Mouse (Mus musculus): Measurements from ENCODE around the gene Slc41a3. TPM values are rescaled to one million over a fixed set of nuclear protein-coding genes. Genes with fewer than 3 reads are reported as not detected.

Gene Slc41a3
- 5.5 and 7.3 TPM in 2 replicates for polyA plus RNA-seq (2014; fragmentation: Nextera tagmentation; extraction: Ambion mirVana)

DNA sequence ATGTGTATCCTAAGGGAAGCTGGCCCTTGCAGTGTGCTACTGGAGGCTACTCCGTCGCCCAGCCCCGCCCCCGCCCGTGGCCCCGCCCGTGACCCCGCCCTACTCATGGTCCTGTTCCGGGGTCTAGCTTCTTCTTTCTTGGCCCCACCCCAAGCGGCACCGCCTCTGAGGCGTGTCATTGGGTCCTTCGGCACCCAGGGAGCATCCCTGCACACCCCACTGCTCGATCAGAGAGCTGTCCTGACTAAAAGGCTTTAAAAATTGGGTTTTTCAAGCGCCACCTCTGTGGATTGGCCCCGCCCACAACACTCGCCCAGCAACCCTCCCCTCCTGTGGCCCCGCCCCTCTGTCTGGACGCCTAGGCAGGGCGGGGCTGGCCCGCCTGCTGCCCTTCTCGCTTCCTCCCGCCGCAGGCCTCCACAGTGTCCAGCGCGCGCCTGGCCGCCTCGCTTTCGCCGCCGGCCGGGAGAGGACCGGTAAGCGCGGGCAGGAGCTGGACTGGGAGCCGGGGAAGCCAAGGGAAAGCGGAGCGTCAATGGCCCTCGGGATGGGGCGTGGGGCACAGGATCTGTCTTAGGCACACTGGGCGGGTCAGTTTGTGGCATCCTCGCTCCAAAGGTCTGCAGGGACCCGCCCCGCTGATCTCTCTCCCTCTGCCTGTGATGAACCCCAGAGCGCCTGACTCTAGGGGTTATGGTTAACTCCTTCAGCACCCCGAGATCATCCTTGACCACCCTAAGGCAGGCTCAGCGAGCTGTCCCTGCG is at the start of gene Slc41a3:
Gene Slc41a3 (plus strand): TSS at position 193 of the 765 bp plus-strand sequence.
- Histone ChIP-seq H3K4me2 (replicated peaks; ENCODE audit: low read depth, low read length) (peak within 1 kb of the TSS; percentile 82), H3K9ac (replicated peaks; ENCODE audit: low read depth, low read length) (peak within 1 kb of the TSS; percentile 19; the same call in 1 of the 2 replicates), H3K4me3 (ENCODE audit: low read depth, low read length) (peak within 1 kb of the TSS; percentile 53), H3K36me3 (ENCODE audit: control insufficient read depth, insufficient read depth, low read length) (no peaks in the 10 kb centered on the region), H3K4me1 (ENCODE audit: control insufficient read depth, insufficient read depth, low read length) (0 out of 2 replicates have a peak, but pooled peaks cover 2% of the 10 kb centered on the region), H3K9me3 (ENCODE audit: control insufficient read depth, low read depth, low read length) (no peaks in the 10 kb centered on the region), H3K27ac (ENCODE audit: low read length) (peak within 1 kb of the TSS; percentile 15; the same call in 1 of the 2 replicates), H3K27me3 (ENCODE audit: control insufficient read depth, insufficient read depth, low read length) (no peaks in the 10 kb centered on the region)
- under 1% methylated on average over 49 of the region's 49 CpGs for WGBS
- ATAC-seq (ENCODE audit: insufficient number of reproducible peaks, insufficient read depth, low FRiP score, low read depth): peak; percentile 92

DNA sequence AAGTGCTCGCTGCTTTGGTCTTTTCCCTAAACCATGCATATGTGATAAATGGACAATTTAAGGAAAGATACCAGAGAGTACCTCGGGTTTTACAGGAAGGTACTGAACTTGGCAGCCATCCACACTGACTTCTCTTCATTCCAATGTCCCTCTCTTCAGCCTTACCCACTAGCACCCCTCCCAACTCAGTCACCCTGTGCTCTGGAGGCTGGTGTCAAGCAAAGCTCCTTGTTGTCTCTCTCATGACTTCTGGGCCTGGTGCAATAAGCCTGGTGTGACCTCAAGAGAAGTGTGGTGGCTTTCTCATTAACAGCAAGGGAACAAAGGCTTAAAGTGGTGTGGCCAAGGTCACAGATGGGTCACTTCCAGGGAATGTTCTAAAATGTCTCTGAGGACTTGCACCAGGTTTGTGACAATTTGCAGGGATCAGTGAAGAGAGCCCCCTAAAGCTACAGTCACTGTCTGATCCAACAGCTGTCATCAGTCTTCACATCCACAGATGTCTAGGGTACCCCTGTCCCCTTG is 47.9 kb upstream of the Slc41a3 start:
- 38% methylated on average over 2 of the region's 2 CpGs for WGBS
- H3K9ac ChIP-seq (replicated peaks; ENCODE audit: low read depth, low read length): no peak overlapping the region
- H3K4me1 ChIP-seq (ENCODE audit: control insufficient read depth, insufficient read depth, low read length): no peaks in the 10 kb centered on the region
- no peaks in the 10 kb centered on the region for H3K9me3 ChIP-seq (ENCODE audit: control insufficient read depth, low read depth, low read length)
- no peaks in the 10 kb centered on the region for H3K36me3 ChIP-seq (ENCODE audit: control insufficient read depth, insufficient read depth, low read length)
- H3K4me2 ChIP-seq (replicated peaks; ENCODE audit: low read depth, low read length): no peak overlapping the region
- no peaks in the 10 kb centered on the region for H3K27me3 ChIP-seq (ENCODE audit: control insufficient read depth, insufficient read depth, low read length)
- ATAC-seq (ENCODE audit: insufficient number of reproducible peaks, insufficient read depth, low FRiP score, low read depth): no peak
- H3K4me3 ChIP-seq (ENCODE audit: low read depth, low read length): no peak overlapping the region
- no peak overlapping the region for H3K27ac ChIP-seq (ENCODE audit: low read length)

DNA sequence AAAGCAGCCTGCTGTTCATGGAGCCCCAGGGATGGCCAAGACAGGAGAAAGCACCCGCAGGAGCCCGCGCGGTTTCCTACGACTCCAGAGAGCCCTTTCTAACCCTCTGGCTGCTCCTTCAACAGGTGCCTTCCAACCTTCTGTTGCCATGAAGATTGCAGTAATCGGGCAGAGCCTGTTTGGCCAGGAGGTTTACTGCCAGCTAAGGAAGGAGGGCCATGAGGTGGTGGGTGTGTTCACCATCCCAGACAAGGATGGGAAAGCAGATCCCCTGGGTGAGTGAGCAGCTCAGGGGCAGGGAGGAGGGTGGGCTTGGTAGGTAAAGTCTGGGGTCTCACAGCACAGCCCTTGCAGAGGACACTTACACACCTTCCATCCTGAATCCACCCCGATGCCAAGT is 47.4 kb upstream of the Slc41a3 start:
- 83% methylated on average over 7 of the region's 7 CpGs for WGBS
- H3K27ac ChIP-seq (ENCODE audit: low read length): no peak overlapping the region
- no peaks in the 10 kb centered on the region for H3K9me3 ChIP-seq (ENCODE audit: control insufficient read depth, low read depth, low read length)
- no peak overlapping the region for H3K4me3 ChIP-seq (ENCODE audit: low read depth, low read length)
- H3K36me3 ChIP-seq (ENCODE audit: control insufficient read depth, insufficient read depth, low read length): no peaks in the 10 kb centered on the region
- no peaks in the 10 kb centered on the region for H3K4me1 ChIP-seq (ENCODE audit: control insufficient read depth, insufficient read depth, low read length)
- H3K9ac ChIP-seq (replicated peaks; ENCODE audit: low read depth, low read length): no peak overlapping the region
- ATAC-seq (ENCODE audit: insufficient number of reproducible peaks, insufficient read depth, low FRiP score, low read depth): no peak
- H3K27me3 ChIP-seq (ENCODE audit: control insufficient read depth, insufficient read depth, low read length): no peaks in the 10 kb centered on the region
- H3K4me2 ChIP-seq (replicated peaks; ENCODE audit: low read depth, low read length): no peak overlapping the region

DNA sequence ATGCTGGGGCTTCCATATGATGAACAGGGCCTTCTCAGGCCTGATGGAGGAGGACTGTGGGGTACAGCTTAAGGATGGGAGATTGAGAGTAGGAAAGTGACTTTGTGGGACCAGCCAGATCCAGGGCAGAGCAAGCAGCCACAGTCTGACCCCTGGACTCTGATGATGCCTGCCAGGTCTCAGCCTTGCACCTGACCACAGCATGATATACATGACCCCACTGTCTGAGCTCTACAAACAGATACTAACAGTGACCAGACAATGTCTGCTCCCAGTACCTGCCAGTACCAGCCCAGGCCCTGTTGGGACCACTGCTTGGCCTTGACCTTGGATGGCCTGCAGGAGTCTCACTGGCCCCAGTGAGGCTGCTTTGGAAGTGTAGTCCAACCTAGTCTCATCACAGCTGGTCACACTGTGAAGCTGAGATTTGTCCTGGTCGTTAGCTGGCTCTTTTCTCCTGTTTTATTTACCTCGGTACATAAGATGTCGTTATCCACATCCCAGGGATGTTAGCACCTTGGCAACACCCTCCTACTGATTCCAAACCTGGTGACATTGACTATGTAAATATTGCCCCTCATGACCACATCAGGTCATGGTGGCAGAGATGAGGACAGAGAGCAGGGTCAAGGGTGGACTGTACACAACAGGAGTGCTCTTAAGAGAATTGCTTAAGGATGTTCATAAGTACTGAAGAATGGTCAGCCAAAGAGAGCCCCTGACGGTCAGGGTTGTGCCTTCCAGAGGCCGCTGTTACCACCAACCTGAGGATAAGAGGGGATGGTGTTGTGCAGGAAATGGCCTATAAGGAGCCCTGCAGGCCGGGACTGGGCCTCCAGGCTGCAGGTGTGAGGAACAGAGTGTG is 46.5 kb upstream of the Slc41a3 start:
- Histone ChIP-seq H3K4me3 (ENCODE audit: low read depth, low read length) (no peak overlapping the region), H3K9me3 (ENCODE audit: control insufficient read depth, low read depth, low read length) (no peaks in the 10 kb centered on the region), H3K9ac (replicated peaks; ENCODE audit: low read depth, low read length) (no peak overlapping the region), H3K36me3 (ENCODE audit: control insufficient read depth, insufficient read depth, low read length) (no peaks in the 10 kb centered on the region), H3K4me1 (ENCODE audit: control insufficient read depth, insufficient read depth, low read length) (no peaks in the 10 kb centered on the region), H3K4me2 (replicated peaks; ENCODE audit: low read depth, low read length) (no peak overlapping the region), H3K27ac (ENCODE audit: low read length) (no peak overlapping the region), H3K27me3 (ENCODE audit: control insufficient read depth, insufficient read depth, low read length) (no peaks in the 10 kb centered on the region)
- 72% methylated on average over 6 of the region's 6 CpGs for WGBS
- ATAC-seq (ENCODE audit: insufficient number of reproducible peaks, insufficient read depth, low FRiP score, low read depth): no peak

DNA sequence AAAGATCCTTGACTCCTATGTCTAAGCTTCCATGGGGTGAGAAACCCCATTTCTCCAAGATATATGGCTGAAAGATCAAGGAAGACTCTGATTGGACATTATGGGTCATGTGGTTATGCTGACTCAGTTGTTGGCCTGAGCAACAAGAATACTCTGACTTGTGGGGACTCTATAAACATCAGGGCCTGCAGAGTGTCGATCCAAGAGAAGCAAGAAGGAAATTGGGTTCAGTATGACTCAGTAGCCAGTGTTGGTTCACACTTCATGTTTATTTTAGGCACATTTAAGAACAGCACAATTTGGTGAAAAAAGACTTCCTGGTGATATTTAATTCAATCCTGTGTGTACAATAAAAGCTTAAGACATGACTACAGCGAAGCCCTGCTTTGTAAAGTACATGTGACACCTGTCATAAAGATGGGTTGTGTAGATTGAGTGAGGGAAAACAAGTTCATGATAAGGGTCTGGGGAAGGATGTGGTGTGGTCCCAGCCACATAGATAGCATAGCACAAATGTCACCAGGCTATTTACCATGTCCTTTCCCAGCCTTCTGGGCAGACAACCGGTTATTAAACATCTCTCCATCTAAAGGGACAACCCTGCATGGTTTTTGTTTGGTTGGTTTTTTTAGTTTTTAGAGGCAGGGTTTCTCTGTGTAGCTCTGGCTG is 44.0 kb upstream of the Slc41a3 start:
- Histone ChIP-seq H3K4me1 (ENCODE audit: control insufficient read depth, insufficient read depth, low read length) (no peaks in the 10 kb centered on the region), H3K9me3 (ENCODE audit: control insufficient read depth, low read depth, low read length) (no peaks in the 10 kb centered on the region), H3K27ac (ENCODE audit: low read length) (no peak overlapping the region), H3K9ac (replicated peaks; ENCODE audit: low read depth, low read length) (no peak overlapping the region), H3K4me2 (replicated peaks; ENCODE audit: low read depth, low read length) (no peak overlapping the region), H3K36me3 (ENCODE audit: control insufficient read depth, insufficient read depth, low read length) (no peaks in the 10 kb centered on the region), H3K4me3 (ENCODE audit: low read depth, low read length) (no peak overlapping the region), H3K27me3 (ENCODE audit: control insufficient read depth, insufficient read depth, low read length) (no peaks in the 10 kb centered on the region)
- no peak for ATAC-seq (ENCODE audit: insufficient number of reproducible peaks, insufficient read depth, low FRiP score, low read depth)
- WGBS: 71% methylated on average over 3 of the region's 3 CpGs

DNA sequence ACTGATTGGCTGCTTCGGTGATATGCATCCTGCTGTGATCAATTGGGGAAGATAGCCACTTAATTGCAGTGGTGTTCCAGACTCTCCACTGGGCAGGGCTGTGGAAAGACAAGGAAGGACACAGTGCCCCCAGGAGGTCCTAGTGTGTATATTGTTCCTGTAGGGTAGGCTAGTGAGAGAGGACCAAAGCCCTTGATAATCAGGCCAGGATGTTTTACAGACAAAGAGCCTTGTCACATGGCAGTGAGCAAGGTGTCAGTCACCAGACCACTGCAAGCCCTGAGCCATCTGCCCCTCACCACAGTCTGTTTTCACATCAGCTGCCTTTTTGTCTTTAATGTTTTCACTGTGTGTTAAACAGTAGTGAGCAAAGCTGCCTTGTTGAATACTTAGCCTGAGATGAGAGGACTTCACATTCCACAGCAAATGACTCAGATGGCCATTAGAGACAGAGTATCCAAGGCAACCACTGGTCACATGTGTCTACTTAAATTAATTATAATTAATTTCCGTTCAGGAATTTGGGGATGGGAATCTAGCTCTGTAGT is 43.2 kb upstream of the Slc41a3 start:
- no peak for ATAC-seq (ENCODE audit: insufficient number of reproducible peaks, insufficient read depth, low FRiP score, low read depth)
- H3K27ac ChIP-seq (ENCODE audit: low read length): no peak overlapping the region
- 22% methylated on average over 2 of the region's 2 CpGs for WGBS

DNA sequence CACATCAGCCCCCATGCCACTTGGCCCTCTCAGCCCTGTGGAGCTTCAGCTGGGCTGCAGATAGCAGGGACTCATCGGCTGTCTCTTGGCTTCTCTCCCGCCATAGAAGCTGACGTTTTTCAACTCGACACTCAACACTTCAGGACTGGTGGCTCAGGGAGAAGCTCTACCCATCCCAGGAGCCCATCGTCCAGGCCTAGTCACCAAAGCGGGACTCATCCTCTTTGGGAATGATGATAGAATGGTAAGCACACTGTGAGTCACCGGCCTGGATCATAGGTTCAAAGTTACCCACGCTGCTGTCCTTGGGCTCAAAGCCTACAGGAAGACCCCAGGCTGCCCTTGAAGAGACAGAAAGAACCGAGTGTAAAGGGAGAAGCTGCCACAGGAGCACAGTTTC is 40.3 kb upstream of the Slc41a3 start:
- Histone ChIP-seq H3K4me1 (ENCODE audit: control insufficient read depth, insufficient read depth, low read length) (no peaks in the 10 kb centered on the region), H3K27me3 (ENCODE audit: control insufficient read depth, insufficient read depth, low read length) (no peaks in the 10 kb centered on the region), H3K9me3 (ENCODE audit: control insufficient read depth, low read depth, low read length) (no peaks in the 10 kb centered on the region), H3K4me3 (ENCODE audit: low read depth, low read length) (no peak overlapping the region), H3K27ac (ENCODE audit: low read length) (no peak overlapping the region), H3K4me2 (replicated peaks; ENCODE audit: low read depth, low read length) (no peak overlapping the region), H3K36me3 (ENCODE audit: control insufficient read depth, insufficient read depth, low read length) (no peaks in the 10 kb centered on the region), H3K9ac (replicated peaks; ENCODE audit: low read depth, low read length) (no peak overlapping the region)
- no peak for ATAC-seq (ENCODE audit: insufficient number of reproducible peaks, insufficient read depth, low FRiP score, low read depth)
- WGBS: 81% methylated on average over 9 of the region's 9 CpGs

More for the DNA sequence above, 43.2 kb upstream of the Slc41a3 start:
- Histone ChIP-seq H3K4me3 (ENCODE audit: low read depth, low read length) (no peak overlapping the region), H3K9ac (replicated peaks; ENCODE audit: low read depth, low read length) (no peak overlapping the region), H3K27me3 (ENCODE audit: control insufficient read depth, insufficient read depth, low read length) (no peaks in the 10 kb centered on the region), H3K36me3 (ENCODE audit: control insufficient read depth, insufficient read depth, low read length) (no peaks in the 10 kb centered on the region), H3K4me2 (replicated peaks; ENCODE audit: low read depth, low read length) (no peak overlapping the region), H3K4me1 (ENCODE audit: control insufficient read depth, insufficient read depth, low read length) (no peaks in the 10 kb centered on the region), H3K9me3 (ENCODE audit: control insufficient read depth, low read depth, low read length) (no peaks in the 10 kb centered on the region)
